Mouse (Mus musculus) CH12.LX (cell line): ENCODE results near the gene Abtb2. TPM values are rescaled to one million over a fixed set of nuclear protein-coding genes. Genes with fewer than 3 reads are reported as not detected.

Experiments used
- DNase-seq: peaks from one replicate; pipeline ENCODE4 v3.0.0-alpha.2; 2013; ENCODE audit errors: extremely low read depth
- H3K27ac ChIP-seq: 2 replicates; pipeline ENCODE4 v1.5.1; 2012; ENCODE audit warnings: low read depth, mild to moderate bottlenecking, control low read depth, moderate library complexity; ENCODE audit not compliant: insufficient read depth
- H3K27me3 ChIP-seq: replicated peaks from 2 replicates; pipeline ENCODE3; 2012; ENCODE audit warnings: inconsistent platforms
- H3K36me3 ChIP-seq, 2 experiments: replicated peaks in 1 of 2; 2 replicates each; pipeline versions ENCODE3 to v1.6.1; 2012; ENCODE audit warnings: inconsistent platforms in 1 of 2, low read length in 1 of 2, mild to moderate bottlenecking in 1 of 2, mixed read lengths in 1 of 2, moderate library complexity in 1 of 2; ENCODE audit not compliant: control insufficient read depth in 1 of 2, insufficient read depth in 1 of 2
- H3K4me1 ChIP-seq, 2 experiments: 2 replicates each; pipeline ENCODE4 v1.6.1; 2012; ENCODE audit warnings: inconsistent platforms in 1 of 2, moderate library complexity in 1 of 2; ENCODE audit not compliant: insufficient read depth in 2 of 2, control insufficient read depth in 1 of 2
- H3K4me2 ChIP-seq: 2 replicates; pipeline ENCODE4 v1.6.1; 2012; ENCODE audit warnings: low read depth, mild to moderate bottlenecking, control low read depth; ENCODE audit not compliant: poor library complexity, insufficient read depth, severe bottlenecking
- H3K4me3 ChIP-seq, 3 experiments: fragments of 150-350 bp in 1 of 3; sonication (generic) in 1 of 3; replicated peaks in 1 of 3; 2 replicates each; pipeline versions ENCODE3 to v1.5.1; 2011 to 2012; ENCODE audit warnings: low read depth in 2 of 3, low read length in 2 of 3, mild to moderate bottlenecking in 2 of 3, moderate library complexity in 2 of 3, control low read depth in 1 of 3, improper control_type of control experiment in 1 of 3, inconsistent platforms in 1 of 3, mixed read lengths in 1 of 3; ENCODE audit not compliant: poor library complexity in 1 of 3
- H3K79me2 ChIP-seq: replicated peaks from 2 replicates; pipeline ENCODE4 v1.6.1; 2012; ENCODE audit warnings: mild to moderate bottlenecking, moderate library complexity; ENCODE audit not compliant: control insufficient read depth, poor library complexity, insufficient read depth, severe bottlenecking; ENCODE audit errors: extremely low read depth
- H3K9ac ChIP-seq: 2 replicates; pipeline ENCODE4 v1.6.1; 2012; ENCODE audit warnings: low read depth, mild to moderate bottlenecking, control low read depth, moderate library complexity; ENCODE audit not compliant: insufficient read depth
- H3K9me3 ChIP-seq: replicated peaks from 2 replicates; pipeline ENCODE3; 2012; ENCODE audit warnings: low read length, inconsistent platforms, mixed read lengths
- BHLHE40 ChIP-seq: IDR thresholded peaks from 2 replicates; pipeline ENCODE4 v1.6.1; 2011; ENCODE audit warnings: mild to moderate bottlenecking, low read depth, low read length, improper control_type of control experiment
- CHD2 ChIP-seq: IDR thresholded peaks from 2 replicates; pipeline ENCODE4 v1.6.1; 2011; ENCODE audit warnings: low read length, improper control_type of control experiment
- CTCF ChIP-seq, 2 experiments: IDR thresholded peaks in 1 of 2; conservative IDR thresholded peaks in 1 of 2; 2 replicates each; pipeline ENCODE4 v1.5.1; 2011 to 2012; ENCODE audit warnings: low read depth in 2 of 2, low read length in 2 of 2, improper control_type of control experiment in 1 of 2, inconsistent platforms in 1 of 2, mild to moderate bottlenecking in 1 of 2, moderate library complexity in 1 of 2
- E2F4 ChIP-seq: IDR thresholded peaks from 2 replicates; pipeline ENCODE4 v1.6.1; 2011; ENCODE audit warnings: low read depth, low read length, improper control_type of control experiment; ENCODE audit not compliant: insufficient replicate concordance
- ELF1 ChIP-seq: IDR thresholded peaks from 2 replicates; pipeline ENCODE4 v1.6.1; 2014; ENCODE audit warnings: low read depth, mild to moderate bottlenecking, inconsistent platforms, low read length, improper control_type of control experiment
- ETS1 ChIP-seq: conservative IDR thresholded peaks from 2 replicates; pipeline ENCODE4 v1.6.1; 2012; ENCODE audit warnings: low read depth, mild to moderate bottlenecking, inconsistent platforms, low read length, improper control_type of control experiment, moderate library complexity
- GABPA ChIP-seq: IDR thresholded peaks from 2 replicates; pipeline ENCODE4 v1.6.1; 2012; ENCODE audit warnings: low read depth, low read length, improper control_type of control experiment, inconsistent platforms; ENCODE audit not compliant: insufficient replicate concordance
- HCFC1 ChIP-seq: IDR thresholded peaks from 2 replicates; pipeline ENCODE4 v1.6.1; 2012; ENCODE audit warnings: low read depth, mild to moderate bottlenecking, inconsistent platforms, low read length, improper control_type of control experiment
- JUND ChIP-seq: conservative IDR thresholded peaks from 2 replicates; pipeline ENCODE4 v1.6.1; 2011; ENCODE audit warnings: low read depth, low read length, improper control_type of control experiment
- KAT2A ChIP-seq: IDR thresholded peaks from 2 replicates; pipeline ENCODE4 v1.6.1; 2012; ENCODE audit warnings: low read length, improper control_type of control experiment, inconsistent platforms; ENCODE audit not compliant: insufficient replicate concordance
- MAX ChIP-seq: IDR thresholded peaks from 2 replicates; pipeline ENCODE4 v1.6.1; 2011; ENCODE audit warnings: low read length, improper control_type of control experiment
- MXI1 ChIP-seq: IDR thresholded peaks from 2 replicates; pipeline ENCODE4 v1.6.1; 2011; ENCODE audit warnings: mild to moderate bottlenecking, low read depth, low read length, improper control_type of control experiment
- MYC ChIP-seq: IDR thresholded peaks from 2 replicates; pipeline ENCODE4 v1.6.1; 2011; ENCODE audit warnings: low read depth, mild to moderate bottlenecking, improper control_type of control experiment, low read length
- NELFE ChIP-seq: IDR thresholded peaks from 2 replicates; pipeline ENCODE4 v1.6.1; 2011; ENCODE audit warnings: low read depth, low read length, improper control_type of control experiment
- POLR2A ChIP-seq: IDR thresholded peaks from 2 replicates; pipeline ENCODE4 v1.6.1; 2011; ENCODE audit warnings: low read depth, mild to moderate bottlenecking, improper control_type of control experiment, low read length
- SMC3 ChIP-seq: IDR thresholded peaks from 2 replicates; pipeline ENCODE4 v1.6.1; 2011; ENCODE audit warnings: low read depth, low read length, improper control_type of control experiment
- USF2 ChIP-seq: conservative IDR thresholded peaks from 2 replicates; pipeline ENCODE4 v1.6.1; 2011; ENCODE audit warnings: low read depth, low read length, improper control_type of control experiment
- ZKSCAN1 ChIP-seq: IDR thresholded peaks from 2 replicates; pipeline ENCODE4 v1.6.1; 2012; ENCODE audit warnings: low read depth, inconsistent platforms, low read length, improper control_type of control experiment, borderline replicate concordance
- ZMIZ1 ChIP-seq: IDR thresholded peaks from 2 replicates; pipeline ENCODE4 v1.6.1; 2012; ENCODE audit warnings: low read depth, mild to moderate bottlenecking, inconsistent platforms, low read length, improper control_type of control experiment
- ZNF384 ChIP-seq: IDR thresholded peaks from 2 replicates; pipeline ENCODE4 v1.6.1; 2012; ENCODE audit warnings: low read depth, low read length, improper control_type of control experiment, inconsistent platforms
- dilution Hi-C: fragments of 300-500 bp; cut with MboI; formaldehyde crosslinking; loops from 2 replicates; pipeline ENCODE4 v1.14.3; 2020; ENCODE audit warnings: low sequenced_read_pairs; ENCODE audit not compliant: extremely low pct_unique_long_range_greater_than_20kb, extremely low pct_ligation_motif_present
- in situ Hi-C: fragments of 300-500 bp; cut with MboI; formaldehyde crosslinking; loops from 3 replicates; pipeline ENCODE4 v1.14.3; 2019; ENCODE audit warnings: low sequenced_read_pairs, low pct_ligation_motif_present, low pct_unique_long_range_greater_than_20kb, mixed read lengths
- polyA plus RNA-seq: library from polyadenylated mRNA; unstranded; fragments of >175 nt; gene quantifications from 2 replicates; pipeline ENCODE4 v1.2.1, GENCODE M21; 2012; ENCODE audit warnings: low read depth; ENCODE audit not compliant: insufficient read length
- total RNA-seq, 2 experiments: library from RNA; depleted of rRNA; stranded (reverse); fragments of 300-350 nt in 1 of 2; fragments of >200 nt in 1 of 2; gene quantifications; 2 replicates each; pipeline ENCODE4 v1.2.3; 2012 to 2014

Gene Abtb2
- total and polyA plus RNA-seq, 3 experiments, result 2.9 to 7.7 (median 3.8) TPM

GRCm38 (mm10) chr2:103728027-103728540 lies 162.0 kb downstream of the Abtb2 start:
- H3K36me3 ChIP-seq, result peaks cover 93 to 98% of the 10 kb centered on the region in 2 experiments
- H3K79me2 ChIP-seq, result no peaks in the 10 kb centered on the region
- no peaks in the 10 kb centered on the region for H3K4me1 ChIP-seq
- H3K4me2 ChIP-seq, result no peak overlapping the region
- H3K9me3 ChIP-seq, result no peaks in the 10 kb centered on the region
- no peak overlapping the region for H3K9ac ChIP-seq
- no peak for DNase-seq
- TF ChIP-seq USF2 (no peak), NELFE (no peak), BHLHE40 (no peak), MYC (no peak), GABPA (no peak), KAT2A (no peak)
- no peak overlapping the region for H3K4me3 ChIP-seq
- in situ Hi-C loops (no loop called here), dilution Hi-C loops (no loop called here)
- H3K27me3 ChIP-seq, result no peaks in the 10 kb centered on the region
- H3K27ac ChIP-seq, result no peak overlapping the region

- Histone ChIP-seq H3K9me3 (no peaks in the 10 kb centered on the region), H3K4me3 (no peak overlapping the region), H3K27ac (no peak overlapping the region), H3K27me3 (no peaks in the 10 kb centered on the region), H3K36me3 (peaks cover 91 to 98% of the 10 kb centered on the region in 2 experiments), H3K9ac (no peak overlapping the region), H3K4me2 (no peak overlapping the region), H3K79me2 (no peaks in the 10 kb centered on the region), H3K4me1 (no peaks in the 10 kb centered on the region)
- in situ Hi-C loops (no loop called here), dilution Hi-C loops (no loop called here)
- DNase-seq, result no peak
- TF ChIP-seq E2F4 (no peak), ZMIZ1 (no peak), SMC3 (peak; percentile 17; the same call in 1 of the 2 replicates), JUND (no peak)
Measured at GRCm38 (mm10) chr2:103730999-103731398, 164.9 kb downstream of the Abtb2 start.

- H3K27me3 ChIP-seq, result no peaks in the 10 kb centered on the region
- no peaks in the 10 kb centered on the region for H3K79me2 ChIP-seq
- no peaks in the 10 kb centered on the region for H3K4me1 ChIP-seq
- no peaks in the 10 kb centered on the region for H3K9me3 ChIP-seq
- DNase-seq, result no peak
- H3K36me3 ChIP-seq, result peaks cover 91 to 97% of the 10 kb centered on the region in 2 experiments
- in situ Hi-C loops, result no loop called here
- H3K9ac ChIP-seq, result no peak overlapping the region
- dilution Hi-C loops, result no loop called here
- TF ChIP-seq CTCF (conservative IDR thresholded peaks at IDR 0.05 in 1 of 2, IDR thresholded peaks at IDR 0.05 in 1 of 2; ENCODE audit: low read depth in 2 of 2, low read length in 2 of 2) (no peak), ZNF384 (no peak), HCFC1 (no peak), CHD2 (no peak), ZKSCAN1 (no peak), MXI1 (no peak), SMC3 (no peak), ETS1 (no peak), NELFE (no peak), MYC (no peak), MAX (no peak), ELF1 (no peak), POLR2A (no peak)
- H3K4me3 ChIP-seq, result no peak overlapping the region
- no peak overlapping the region for H3K27ac ChIP-seq
- H3K4me2 ChIP-seq, result no peak overlapping the region
Measured at GRCm38 (mm10) chr2:103731423-103731822, 165.3 kb downstream of the Abtb2 start.
